Mouse (Mus musculus) heart, adult 2 months (tissue): ENCODE measurements around the gene Nnmt.

Experiments
- CTCF ChIP-seq: fragments of 200-600 bp; IDR thresholded peaks from 2 replicates; pipeline ENCODE4 v1.8.1; 2022; ENCODE audit warnings: antibody characterized with exemption, mild to moderate bottlenecking, moderate library complexity
- EP300 ChIP-seq: fragments of 200-500 bp; IDR thresholded peaks from 2 replicates; pipeline ENCODE4 v1.6.1; 2011; ENCODE audit warnings: low read depth, low read length, control low read depth; ENCODE audit not compliant: insufficient read depth
- POLR2A ChIP-seq: fragments of 200-500 bp; IDR thresholded peaks from 2 replicates; pipeline ENCODE4 v1.6.1; 2011; ENCODE audit warnings: mild to moderate bottlenecking, low read depth, low read length, control low read depth; ENCODE audit not compliant: insufficient read depth

DNA sequence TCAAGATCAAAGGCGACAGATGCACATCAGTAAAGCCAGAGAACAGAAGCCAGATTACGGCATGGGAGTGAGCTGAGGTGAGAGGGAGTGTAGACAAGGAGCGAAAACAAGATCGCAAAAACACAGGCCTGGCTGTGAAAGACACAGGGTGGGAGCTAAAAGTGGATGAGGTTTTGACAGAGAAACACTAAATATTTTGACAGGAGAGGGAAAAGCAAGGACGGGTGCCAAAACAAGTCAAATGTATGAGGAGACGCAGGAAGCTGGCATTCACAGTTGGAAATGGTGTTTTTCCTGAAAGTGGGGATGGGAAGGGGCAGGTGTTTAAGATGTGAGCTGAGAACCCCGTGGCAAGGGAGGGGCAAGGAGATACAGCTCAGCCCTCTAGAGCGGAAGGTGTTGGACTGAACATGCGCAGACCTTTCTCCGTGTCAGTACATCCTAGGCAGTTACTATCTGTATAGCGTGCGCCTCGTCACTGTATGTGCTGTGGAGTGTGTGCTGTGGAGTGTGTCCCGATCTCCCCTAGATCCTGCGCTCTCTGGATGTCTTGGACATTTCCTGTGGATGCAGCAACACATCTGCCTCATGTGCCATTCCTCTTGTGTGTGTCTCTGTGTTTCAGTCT is 33.3 kb upstream of the Nnmt start:
- TF ChIP-seq CTCF (no peak), POLR2A (0 out of 2 replicates have a peak, but pooled peaks have one; percentile 44), EP300 (no peak)
